8 mouse cellular contexts compared by ENCODE assay signal in genomic region chr3:154663976-154664581, GRCm38 (mm10). TPM values are rescaled to one million over a fixed set of nuclear protein-coding genes. Genes with fewer than 3 reads are reported as not detected.
DNase-seq lines count a peak whose midpoint lies in the region; ATAC-seq lines count a peak whose summit lies in the region.

No protein-coding gene starts in this region.

- H3K4me3 ChIP-seq in kidney, embryonic 15.5 days (replicated peaks) = peak overlapping the region; percentile 40
- H3K4me3 ChIP-seq in limb, embryonic 12.5 days (replicated peaks) = peak overlapping the region; percentile 34

- H3K27me3 ChIP-seq in kidney, embryonic 15.5 days = peaks cover 53% of the 10 kb centered on the region
- peaks cover 40% of the 10 kb centered on the region for H3K27me3 ChIP-seq in limb, embryonic 12.5 days

- peak overlapping the region; percentile 17; the same call in 1 of the 2 replicates for H3K9ac ChIP-seq in kidney, embryonic 15.5 days
- 0 out of 2 replicates have a peak overlapping the region, but pooled peaks have one; percentile 37 for H3K9ac ChIP-seq in limb, embryonic 12.5 days (replicated peaks)

- H3K9me3 ChIP-seq in kidney, embryonic 15.5 days (replicated peaks) = no peaks in the 10 kb centered on the region
- no peaks in the 10 kb centered on the region for H3K9me3 ChIP-seq in limb, embryonic 12.5 days

- no peaks in the 10 kb centered on the region for H3K36me3 ChIP-seq in kidney, embryonic 15.5 days
- no peaks in the 10 kb centered on the region for H3K36me3 ChIP-seq in limb, embryonic 12.5 days

- peak; percentile 19 for DNase-seq in gastrocnemius, postnatal 25 days
- DNase-seq in gastrocnemius, postnatal 4 days (ENCODE audit: low spot score in 2 of 2) = no peak
- peak; percentile 84 for DNase-seq in cerebellum, adult 9-10 months
- DNase-seq in frontal cortex, postnatal 14 days (ENCODE audit: low spot score in 2 of 2) = peak; percentile 62 to 64
- peak; percentile 78 for DNase-seq in retina, postnatal 1 day
- DNase-seq in natural killer cell, adult 2 months (ENCODE audit: low spot score in 2 of 2) = no peak

- peak overlapping the region; percentile 73 for H3K4me2 ChIP-seq in kidney, embryonic 15.5 days
- peak overlapping the region; percentile 62 for H3K4me2 ChIP-seq in limb, embryonic 12.5 days

- 4% methylated on average over 24 of the region's 27 CpGs for WGBS in kidney, embryonic 15.5 days
- WGBS in limb, embryonic 12.5 days = 3% methylated on average over 26 of the region's 27 CpGs

- H3K27ac ChIP-seq in kidney, embryonic 15.5 days = no peak overlapping the region
- H3K27ac ChIP-seq in limb, embryonic 12.5 days = no peak overlapping the region

- peak; percentile 82 for ATAC-seq in kidney, embryonic 15.5 days (replicated peaks; ENCODE audit: low FRiP score)
- ATAC-seq in limb, embryonic 12.5 days (ENCODE audit: insufficient number of reproducible peaks, insufficient read depth, low FRiP score, low TSS enrichment, low read depth) = peak; percentile 56; the same call in 1 of the 2 replicates

- H3K4me1 ChIP-seq in kidney, embryonic 15.5 days = peaks cover 13% of the 10 kb centered on the region
- H3K4me1 ChIP-seq in limb, embryonic 12.5 days (replicated peaks) = peaks cover 18% of the 10 kb centered on the region

RNA-seq across cellular contexts. Expression of gene Erich3, which starts 0.4 kb away (rescaled TPM):
- total RNA-seq in gastrocnemius, postnatal 25 days (2021) = not detected
- under 1 TPM; 0.05 to 0.37 TPM for total RNA-seq in gastrocnemius, postnatal 4 days (2021)
- 0.10 TPM in 1 of 2 replicates, not detected in the other for polyA plus RNA-seq in kidney, embryonic 15.5 days (2015; fragmentation: Nextera tagmentation; extraction: Ambion mirVana)
- polyA plus RNA-seq in limb, embryonic 12.5 days (2016; fragmentation: Nextera tagmentation; extraction: Ambion mirVana) = 0.15 TPM in 2 replicates

Comparison
In these comparisons a context has a peak if more than half of its experiments do, and no peak if none do; other contexts are left out.
1. DNase-seq: peak in gastrocnemius, postnatal 25 days (single experiment), cerebellum, adult 9-10 months (single experiment), frontal cortex, postnatal 14 days (2 of 2) and retina, postnatal 1 day (single experiment); none in gastrocnemius, postnatal 4 days (0 of 2) and natural killer cell, adult 2 months (0 of 2).